ENCODE assay signal across 20 mouse cellular contexts in genomic region chr9:50031318-50031717, GRCm38 (mm10).
"Had no signal": no experiment of that assay in that cellular context is flagged by ENCODE, and none has a peak within 500 bp of the region (broad histone marks: within the 10 kb centered on the region; RNA-seq: fewer than 3 reads in every experiment).

No protein-coding gene starts in this region.

- ATAC-seq: liver, postnatal 0 days; lung, postnatal 0 days had no signal

- H3K36me3 ChIP-seq: limb, embryonic 12.5 days; limb, embryonic 15.5 days; neural tube, embryonic 13.5 days had no signal

- H3K9ac ChIP-seq: limb, embryonic 12.5 days; limb, embryonic 15.5 days; liver, embryonic 14.5 days; liver, postnatal 0 days; lung, embryonic 14.5 days; neural tube, embryonic 13.5 days had no signal

- DNase-seq: kidney, adult 2 months; kidney, postnatal 10 days; kidney, postnatal 36 days; left cerebral cortex, postnatal 4 days; liver, postnatal 0 days; lung, embryonic 14.5 days; midbrain, embryonic 14.5 days; right cerebral cortex, adult 18-20 months; right cerebral cortex, postnatal 14 days; right cerebral cortex, postnatal 4 days; thymus, postnatal 25 days had no signal

- H3K4me3 ChIP-seq: limb, embryonic 12.5 days; limb, embryonic 15.5 days; myocyte; neural tube, embryonic 13.5 days had no signal

- H3K9me3 ChIP-seq: limb, embryonic 12.5 days; limb, embryonic 15.5 days; neural tube, embryonic 13.5 days had no signal

- H3K4me2 ChIP-seq: limb, embryonic 12.5 days; limb, embryonic 15.5 days; liver, embryonic 11.5 days; lung, embryonic 14.5 days; neural tube, embryonic 13.5 days had no signal

- H3K27ac ChIP-seq: limb, embryonic 12.5 days; limb, embryonic 15.5 days; liver, embryonic 14.5 days; macrophage; neural tube, embryonic 13.5 days; stomach, postnatal 0 days had no signal

- H3K4me1 ChIP-seq: limb, embryonic 15.5 days had no signal

- H3K27me3 ChIP-seq: limb, embryonic 12.5 days; limb, embryonic 15.5 days; neural tube, embryonic 13.5 days had no signal
